Mouse (Mus musculus) erythroid progenitor cell, adult 5-6 weeks (primary cell): ENCODE data around the gene Lin54. TPM values are rescaled to one million over a fixed set of nuclear protein-coding genes. Genes with fewer than 3 reads are reported as not detected.
"Not testable (repeated sequence)": the region's sequence is repeated elsewhere in the genome, so short reads cannot be mapped to it uniquely, and the experiment has no call there.

ENCODE experiments used
- ATAC-seq: replicated peaks from 2 replicates; pipeline ENCODE4 v1.8.0; 2016; ENCODE audit warnings: moderate number of reproducible peaks, mild to moderate bottlenecking, moderate TSS enrichment, inconsistent platforms; ENCODE audit not compliant: poor library complexity, low FRiP score, severe bottlenecking
- total RNA-seq, 2 experiments: library from RNA; stranded (forward) in 1 of 2; stranded (reverse) in 1 of 2; fragments of 150-400 nt in 1 of 2; fragments of 186-747, 209-891 nt in 1 of 2; gene quantifications; 2 replicates each; pipeline versions ENCODE4 v1.2.3 to v1.2.4; 2015 to 2017; ENCODE audit warnings: low replicate concordance in 2 of 2

Gene Lin54
- total RNA-seq, 2 experiments from 2014 or later = 66.7 to 122 TPM

DNA sequence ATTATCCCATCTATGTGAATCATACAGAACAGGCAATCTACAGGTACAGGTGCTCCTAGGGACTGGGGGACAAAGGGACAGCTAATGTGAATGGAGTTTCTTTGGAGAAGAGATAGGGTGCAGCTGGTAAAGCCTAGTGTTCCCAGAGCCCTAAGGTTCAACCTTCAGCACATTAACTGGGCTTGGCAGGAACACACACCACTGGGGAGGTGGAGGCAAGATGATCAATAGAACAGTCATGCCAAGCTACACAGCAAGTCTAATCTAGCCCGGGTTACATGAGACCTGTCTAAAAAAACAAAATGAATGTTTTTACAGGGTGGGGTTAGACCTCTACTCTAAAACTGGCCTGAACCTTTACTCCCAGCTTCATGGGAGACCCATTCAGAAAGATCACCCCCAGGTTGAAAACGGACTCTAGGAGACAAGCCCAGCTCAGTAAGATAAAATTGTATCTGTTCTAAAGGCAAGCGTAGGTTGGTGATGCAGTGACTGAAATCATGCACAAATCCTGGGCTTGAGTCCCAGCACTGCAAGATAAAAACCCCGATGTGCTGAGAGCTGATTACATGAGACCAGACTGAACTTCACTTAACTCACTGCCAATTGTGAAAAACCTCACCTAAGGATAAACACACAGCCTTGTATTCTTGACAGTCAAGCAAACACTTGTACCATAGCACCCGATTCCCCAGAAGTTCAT is 72.3 kb downstream of the Lin54 start:
- ATAC-seq = no peak

- no peak for ATAC-seq
Measured at GRCm38 (mm10) chr5:100427276-100427675, 73.2 kb downstream of the Lin54 start.

- not testable (repeated sequence) for ATAC-seq
Measured at GRCm38 (mm10) chr5:100425823-100426222, 74.6 kb downstream of the Lin54 start.

- ATAC-seq = no peak
Measured at GRCm38 (mm10) chr5:100424252-100424651, 76.2 kb downstream of the Lin54 start.

DNA sequence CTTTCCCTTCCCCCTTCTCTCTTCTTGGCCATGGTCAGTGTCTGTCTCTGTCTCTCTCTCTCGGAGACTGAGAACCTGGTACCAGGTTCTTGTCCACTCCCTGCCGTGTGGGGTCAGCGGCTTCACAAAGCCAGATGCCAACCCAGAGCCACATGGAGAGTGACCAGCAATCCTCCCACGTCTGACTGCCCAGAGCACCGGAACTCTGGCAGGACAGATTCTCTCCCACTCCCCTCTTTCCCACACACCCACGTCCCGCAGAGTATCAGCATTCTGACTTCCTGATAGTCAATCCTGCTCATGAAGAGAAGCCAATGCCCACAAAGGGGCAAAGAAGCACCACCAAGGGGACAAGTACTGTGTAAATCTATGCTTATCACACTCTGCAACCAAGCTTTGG is 76.8 kb downstream of the Lin54 start:
- ATAC-seq = no peak

DNA sequence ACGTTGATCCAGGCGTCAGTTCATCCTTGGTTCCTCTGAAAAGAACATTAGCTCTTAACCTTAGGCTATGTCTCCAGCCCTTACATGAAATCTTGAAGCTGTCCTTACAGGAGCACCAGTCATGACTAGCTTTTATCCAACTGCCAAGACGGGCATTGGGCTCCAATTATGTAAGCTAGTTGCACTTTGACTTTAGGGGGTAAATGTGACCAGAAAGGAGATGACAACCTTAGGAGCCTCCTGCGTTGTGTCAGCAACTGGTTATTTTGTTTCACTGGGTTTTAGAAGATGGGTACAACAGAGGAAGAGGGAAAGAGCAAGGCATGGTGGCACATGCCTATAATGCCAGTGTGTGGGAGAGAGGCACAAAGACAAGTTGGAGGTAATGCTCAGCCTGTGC is 81.6 kb downstream of the Lin54 start:
- no peak for ATAC-seq

DNA sequence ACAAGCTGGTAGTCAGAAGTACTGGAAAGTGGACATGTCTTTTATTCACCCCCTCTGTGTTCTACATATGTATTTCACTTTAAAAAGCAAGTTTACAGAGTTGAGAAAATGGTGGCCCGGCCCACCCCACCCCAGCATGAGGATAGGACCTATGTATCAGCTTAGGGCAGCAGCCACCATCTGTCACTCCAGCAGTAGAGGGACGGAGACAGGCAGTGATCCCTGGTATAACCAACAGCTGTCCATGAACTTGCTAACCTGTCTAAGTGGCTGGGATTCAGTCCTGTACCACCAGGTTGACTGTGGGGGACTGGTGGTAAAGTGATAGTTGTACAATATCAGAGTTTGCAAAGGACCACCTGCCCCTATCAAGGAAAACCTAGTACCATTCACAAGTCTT is 82.4 kb downstream of the Lin54 start:
- no peak for ATAC-seq

GRCm38 (mm10) chr5:100415761-100416590 is 84.5 kb downstream of the Lin54 start, which contains the start of gene Sec31a:
TSS of gene Sec31a (minus strand) at chr5:100416234.
- peak; percentile 96 for ATAC-seq

GRCm38 (mm10) chr5:100414474-100415196 is 85.8 kb downstream of the Lin54 start:
- no peak for ATAC-seq

DNA sequence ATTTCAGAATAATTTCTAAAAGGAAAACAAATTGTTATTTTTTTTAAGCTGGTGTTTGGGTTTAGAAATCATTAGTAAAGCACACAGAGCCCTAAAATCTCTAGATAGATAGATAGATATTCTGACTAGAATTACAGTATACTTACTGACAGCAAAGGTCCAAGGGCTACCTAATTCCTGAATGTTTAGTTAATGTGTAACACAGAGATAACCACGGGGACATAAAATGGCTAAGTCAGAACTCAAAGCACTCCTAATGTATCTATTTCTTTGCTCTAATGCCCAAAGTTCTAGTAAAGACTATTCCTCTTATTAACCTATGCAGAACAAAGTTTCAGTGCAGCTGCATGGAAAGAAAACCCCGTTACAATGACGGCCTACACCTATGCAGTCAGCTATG is 87.6 kb downstream of the Lin54 start:
- no peak for ATAC-seq

- no peak for ATAC-seq
Measured at GRCm38 (mm10) chr5:100410281-100410680, 90.2 kb downstream of the Lin54 start.

DNA sequence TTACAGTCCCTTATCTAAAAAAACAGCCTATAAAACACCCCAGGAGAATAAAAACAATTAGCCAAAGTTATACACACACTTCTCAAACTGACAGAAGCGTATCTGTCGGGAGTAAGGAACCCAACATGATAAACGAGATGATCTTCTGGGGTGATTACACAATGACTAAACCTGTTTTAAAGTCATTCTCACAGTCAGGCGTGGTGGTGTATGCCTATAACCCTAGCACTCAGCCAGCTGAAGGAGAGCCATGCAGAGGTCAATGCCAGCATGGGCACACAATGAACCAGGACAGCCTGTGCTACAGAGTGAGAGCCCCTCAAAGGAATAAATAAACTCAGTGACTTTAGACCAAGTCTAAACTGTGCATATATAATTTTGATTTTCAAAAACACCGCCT is 92.0 kb downstream of the Lin54 start:
- ATAC-seq = no peak

- no peak for ATAC-seq
Measured at GRCm38 (mm10) chr5:100396753-100397152, 103.7 kb downstream of the Lin54 start.

DNA sequence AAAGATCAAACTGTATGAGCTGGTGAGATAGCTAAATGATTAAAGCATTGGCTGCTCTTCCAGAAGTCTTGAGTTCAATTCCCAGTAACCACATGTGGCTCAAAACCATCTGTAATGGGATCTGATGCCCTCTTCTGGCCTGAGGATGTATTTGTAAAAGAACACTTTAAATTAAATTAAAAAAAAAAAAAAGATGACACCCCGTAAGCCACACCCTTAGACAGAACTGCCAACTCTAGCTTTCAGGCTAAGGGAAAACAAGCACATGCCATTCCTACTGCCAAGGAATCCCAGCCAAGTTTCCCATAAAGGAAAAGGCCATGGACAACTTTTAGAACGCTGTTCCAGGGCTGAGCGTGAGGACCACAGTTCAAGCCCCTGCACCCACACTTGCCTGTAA is 106.8 kb downstream of the Lin54 start:
- no peak for ATAC-seq

- no peak for ATAC-seq
Measured at GRCm38 (mm10) chr5:100392436-100392955, 107.9 kb downstream of the Lin54 start.

Other genes with a start within 250 kb of the Lin54 start
- 23.5 and 56.6 TPM in 2 replicates for gene Sec31a, start 84.4 kb downstream of the Lin54 start, total RNA-seq (2015; ENCODE audit: low replicate concordance)
- 12.2 and 18.1 TPM in 2 replicates for gene Sec31a, start 84.4 kb downstream of the Lin54 start, total RNA-seq (2017; ENCODE audit: low replicate concordance)
- 17.2 and 29.6 TPM in 2 replicates for gene Cops4, start 17.7 kb upstream of the Lin54 start, total RNA-seq (2015; ENCODE audit: low replicate concordance)
- gene Cops4, start 17.7 kb upstream of the Lin54 start, total RNA-seq (2017; ENCODE audit: low replicate concordance) = 28.4 and 53.8 TPM in 2 replicates
- 276 and 360 TPM in 2 replicates for gene Plac8, start 71.6 kb upstream of the Lin54 start, total RNA-seq (2015; ENCODE audit: low replicate concordance)
- 160 and 183 TPM in 2 replicates for gene Plac8, start 71.6 kb upstream of the Lin54 start, total RNA-seq (2017; ENCODE audit: low replicate concordance)
- 3.8 and 7.6 TPM in 2 replicates for gene Coq2, start 174.5 kb upstream of the Lin54 start, total RNA-seq (2015; ENCODE audit: low replicate concordance)
- 4.2 and 6.0 TPM in 2 replicates for gene Coq2, start 174.5 kb upstream of the Lin54 start, total RNA-seq (2017; ENCODE audit: low replicate concordance)
- gene Hpse, start 219.1 kb upstream of the Lin54 start, total RNA-seq (2015; ENCODE audit: low replicate concordance) = 2.5 and 4.0 TPM in 2 replicates
- gene Hpse, start 219.1 kb upstream of the Lin54 start, total RNA-seq (2017; ENCODE audit: low replicate concordance) = 1.7 and 6.2 TPM in 2 replicates